Comparison of ENCODE assay signal across 15 mouse cellular contexts in genomic region chr8:121316009-121316408, GRCm38 (mm10).
DNase-seq lines count a peak whose midpoint lies in the region; ATAC-seq and TF ChIP-seq lines count a peak whose summit lies in the region.
"Had no signal": no experiment of that assay in that cellular context is flagged by ENCODE, and none has a peak within 500 bp of the region (broad histone marks: within the 10 kb centered on the region; RNA-seq: fewer than 3 reads in every experiment).

No protein-coding gene starts in this region.

- DNase-seq in heart, adult 9 months (ENCODE audit: low spot score in 2 of 2): no peak
- DNase-seq in liver: peak; percentile 31
- DNase-seq in liver, postnatal 0 days: no peak
- DNase-seq in embryo, embryonic 11 days: peak; percentile 50
- DNase-seq in kidney, postnatal 4 days: peak; percentile 53 to 69
- DNase-seq in thymus, postnatal 36 days: no peak
- no peak for DNase-seq in gastrocnemius, postnatal 36 days
- DNase-seq: B cell, adult 2 months; cerebellum, adult 2 months; forebrain, postnatal 0 days; spleen, adult 18-20 months had no signal

- H3K4me3 ChIP-seq in heart, embryonic 11.5 days (ENCODE audit: low read depth, low read length): no peak overlapping the region
- no peak overlapping the region for H3K4me3 ChIP-seq in liver, postnatal 0 days (ENCODE audit: low read depth, low read length)
- H3K4me3 ChIP-seq: limb, embryonic 13.5 days; midbrain, embryonic 12.5 days had no signal

- H3K27me3 ChIP-seq in heart, embryonic 11.5 days (ENCODE audit: control insufficient read depth, insufficient read depth, low read length): no peaks in the 10 kb centered on the region
- no peaks in the 10 kb centered on the region for H3K27me3 ChIP-seq in liver, postnatal 0 days (ENCODE audit: insufficient read depth, low read length)

- H3K4me2 ChIP-seq in heart, embryonic 11.5 days: peak overlapping the region; percentile 23
- no peak overlapping the region for H3K4me2 ChIP-seq in liver, postnatal 0 days (ENCODE audit: low read depth, low read length)
- H3K4me2 ChIP-seq: limb, embryonic 13.5 days; midbrain, embryonic 12.5 days had no signal

- intact Hi-C loops in gastrocnemius, postnatal 36 days (cut with DNase I): no loop called here

- peaks cover 47% of the 10 kb centered on the region for H3K4me1 ChIP-seq in heart, embryonic 11.5 days (ENCODE audit: control insufficient read depth, insufficient read depth, low read length)
- no peaks in the 10 kb centered on the region for H3K4me1 ChIP-seq in liver, postnatal 0 days (ENCODE audit: insufficient read depth)

- WGBS in heart, embryonic 11.5 days (ENCODE audit: insufficient replicate concordance): 2% methylated on average over 18 of the region's 18 CpGs
- 13% methylated on average over 18 of the region's 18 CpGs for WGBS in liver, postnatal 0 days (ENCODE audit: insufficient replicate concordance)

- no peak for TF ChIP-seq EP300 in liver, postnatal 0 days (IDR thresholded peaks at IDR 0.05; ENCODE audit: low read depth)

- H3K9ac ChIP-seq in heart, embryonic 11.5 days (ENCODE audit: low read depth, low read length): peak overlapping the region; percentile 58; the same call in 1 of the 2 replicates
- no peak overlapping the region for H3K9ac ChIP-seq in liver, postnatal 0 days (replicated peaks)
- H3K9ac ChIP-seq: forebrain, postnatal 0 days; limb, embryonic 13.5 days; midbrain, embryonic 12.5 days had no signal

- ATAC-seq in heart, embryonic 11.5 days (replicated peaks; ENCODE audit: insufficient number of reproducible peaks, low FRiP score, low TSS enrichment): peak; percentile 62
- ATAC-seq in liver, postnatal 0 days: no peak
- ATAC-seq: forebrain, postnatal 0 days had no signal

- no peaks in the 10 kb centered on the region for H3K9me3 ChIP-seq in heart, embryonic 11.5 days (replicated peaks; ENCODE audit: control insufficient read depth, low read length)
- no peaks in the 10 kb centered on the region for H3K9me3 ChIP-seq in liver, postnatal 0 days (ENCODE audit: low read length)
- H3K9me3 ChIP-seq: limb, embryonic 13.5 days; midbrain, embryonic 12.5 days had no signal

- H3K27ac ChIP-seq in heart, embryonic 11.5 days (ENCODE audit: low read depth, low read length): peak overlapping the region; percentile 87
- H3K27ac ChIP-seq in liver, postnatal 0 days (ENCODE audit: low read depth): no peak overlapping the region
- H3K27ac ChIP-seq: limb, embryonic 13.5 days; midbrain, embryonic 12.5 days had no signal

- no peak for TF ChIP-seq CTCF in liver, postnatal 0 days (IDR thresholded peaks at IDR 0.05; ENCODE audit: low read depth)

- H3K36me3 ChIP-seq in heart, embryonic 11.5 days (ENCODE audit: control insufficient read depth, insufficient read depth, low read length): no peaks in the 10 kb centered on the region
- no peaks in the 10 kb centered on the region for H3K36me3 ChIP-seq in liver, postnatal 0 days (replicated peaks; ENCODE audit: insufficient read depth, low read length)
- H3K36me3 ChIP-seq: G1E; limb, embryonic 13.5 days; midbrain, embryonic 12.5 days had no signal

Comparison
In these comparisons a context has a peak if more than half of its experiments do, and no peak if none do; other contexts are left out.
1. DNase-seq: peak in liver (single experiment), embryo, embryonic 11 days (single experiment) and kidney, postnatal 4 days (2 of 2); none in heart, adult 9 months (0 of 2), liver, postnatal 0 days (single experiment), thymus, postnatal 36 days (0 of 2) and gastrocnemius, postnatal 36 days (0 of 2).